Mouse (Mus musculus) liver, adult 2 months (tissue): Measurements from ENCODE around the gene Endou.

Source experiments
- CTCF ChIP-seq: fragments of 200-500 bp; IDR thresholded peaks from 2 replicates; pipeline ENCODE4 v1.5.1; 2011; ENCODE audit warnings: low read depth, low read length, control low read depth
- POLR2A ChIP-seq: fragments of 200-500 bp; IDR thresholded peaks from 2 replicates; pipeline ENCODE4 v1.6.1; 2011; ENCODE audit warnings: low read length, control low read depth; ENCODE audit not compliant: insufficient read depth; ENCODE audit errors: extremely low read depth

- TF ChIP-seq CTCF: no peak
- TF ChIP-seq POLR2A: no peak
Measured at GRCm38 (mm10) chr15:97724346-97725197, 6.6 kb downstream of the Endou start.
